Mouse (Mus musculus) telencephalon, adult 2 months (tissue): Measurements from ENCODE around the gene Rptor.

Experiments
- DNase-seq: peaks from one replicate; pipeline ENCODE4 v3.0.0-alpha.2; 2011; ENCODE audit warnings: low read depth, low spot score

The Rptor gene

DNA sequence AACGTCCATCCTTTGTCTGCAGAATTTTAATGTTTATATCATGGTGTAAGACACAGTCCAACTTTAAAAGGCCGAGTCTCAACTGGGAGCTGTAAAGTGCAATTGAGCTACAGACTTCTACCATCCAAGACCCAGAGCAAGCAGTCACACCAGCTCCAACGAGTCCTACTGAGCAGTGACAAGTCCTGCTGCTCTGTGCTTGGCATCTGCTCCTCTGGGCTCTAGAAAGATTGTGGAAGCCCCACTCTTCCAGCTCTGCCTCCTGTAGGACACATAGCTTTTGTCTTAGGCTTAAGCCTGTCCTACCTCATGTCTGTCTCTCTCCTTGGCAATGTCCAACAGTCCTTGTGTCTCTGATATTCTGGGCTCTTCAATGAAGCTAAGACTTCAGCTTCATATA lies 84.6 kb downstream of the Rptor start:
- no peak for DNase-seq

DNA sequence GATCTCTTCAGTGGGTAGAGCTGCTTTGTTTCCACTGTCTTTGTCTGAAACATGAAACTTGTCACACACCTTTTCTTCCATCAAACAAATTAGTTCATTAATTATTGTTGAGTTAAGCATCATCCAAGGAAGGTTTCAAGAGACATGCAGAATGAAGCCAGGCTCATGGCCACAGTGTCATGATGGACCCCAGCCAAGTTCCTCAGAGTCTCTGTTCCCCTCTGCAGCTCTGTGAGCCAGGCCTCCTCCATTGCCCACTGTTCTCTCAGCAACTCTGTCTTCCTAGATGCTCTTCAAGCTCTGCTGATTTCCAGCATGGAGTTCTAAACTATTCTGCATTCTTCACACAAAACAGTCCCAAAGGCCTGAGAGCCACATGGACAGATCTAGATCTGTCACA lies 85.3 kb downstream of the Rptor start:
- no peak for DNase-seq

DNA sequence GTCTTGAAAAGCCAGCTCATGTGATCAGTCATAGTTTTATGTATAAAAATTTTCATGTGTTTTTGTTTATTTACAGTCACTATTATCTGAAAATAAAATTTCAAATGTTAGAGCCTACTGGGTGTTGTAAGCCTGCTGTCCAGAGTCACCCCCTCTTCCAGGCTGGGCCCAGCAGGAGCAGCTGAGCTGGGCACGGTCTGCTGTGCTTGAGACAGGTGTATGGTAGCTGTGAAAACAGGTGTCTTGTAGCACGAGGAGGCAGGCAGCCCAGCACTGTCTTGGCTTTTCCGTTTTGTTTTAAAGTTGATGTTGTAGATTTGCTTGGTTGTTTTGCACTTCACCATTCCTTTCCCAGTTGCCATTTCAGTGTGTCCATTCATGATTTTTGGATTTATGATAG lies 87.2 kb downstream of the Rptor start:
- no peak for DNase-seq

DNA sequence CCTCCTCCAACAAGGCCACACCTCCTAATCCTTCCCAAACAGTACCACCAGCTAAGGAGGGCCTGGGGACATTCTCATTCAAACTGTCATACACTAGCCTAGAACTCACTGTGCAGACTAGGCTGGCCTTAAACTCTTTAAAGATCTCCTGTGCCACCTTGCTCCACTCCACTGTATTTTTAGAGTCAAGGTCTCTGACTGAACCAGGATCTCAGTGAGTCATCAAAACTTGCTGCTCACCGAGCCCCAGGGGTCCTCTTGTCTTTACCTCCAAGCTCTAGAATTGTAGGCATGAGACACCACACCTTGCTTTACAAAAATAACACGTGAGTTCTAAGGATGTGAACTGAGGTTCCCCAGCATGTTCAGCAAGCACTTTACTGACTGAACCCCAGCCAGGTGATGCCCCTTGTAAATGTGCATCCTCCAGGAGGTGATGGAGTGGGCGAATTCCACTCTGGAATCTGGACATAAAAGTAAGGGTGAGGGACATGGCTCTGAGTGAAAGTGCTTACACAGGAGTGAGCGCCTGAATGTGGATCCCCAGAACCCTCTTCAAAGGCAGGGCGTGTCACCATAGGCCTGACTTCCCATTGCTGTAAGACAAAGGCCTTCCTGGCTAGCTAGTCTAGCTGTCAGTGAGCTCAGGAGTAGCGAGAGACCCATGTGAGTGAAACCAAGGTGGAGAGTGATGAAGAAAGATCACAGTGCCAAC lies 89.6 kb downstream of the Rptor start:
- no peak for DNase-seq

DNA sequence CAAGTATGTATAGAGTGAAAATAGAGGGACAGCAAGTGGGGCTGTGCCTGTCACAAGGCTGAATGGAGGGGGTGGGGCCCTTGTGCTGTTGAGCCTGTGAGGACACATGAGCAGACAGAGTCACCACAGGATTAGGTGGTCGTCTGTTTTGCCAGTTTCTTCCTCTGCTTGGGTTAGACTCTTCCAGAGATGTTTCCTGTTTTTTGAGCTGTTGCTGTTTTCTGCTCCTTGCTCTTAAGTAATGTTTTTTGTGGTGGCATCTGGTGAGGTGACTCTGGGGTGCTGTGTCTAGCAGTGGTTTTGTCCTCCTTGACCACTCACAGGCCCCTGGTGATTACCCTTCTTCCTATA lies 90.2 kb downstream of the Rptor start:
- no peak for DNase-seq

DNA sequence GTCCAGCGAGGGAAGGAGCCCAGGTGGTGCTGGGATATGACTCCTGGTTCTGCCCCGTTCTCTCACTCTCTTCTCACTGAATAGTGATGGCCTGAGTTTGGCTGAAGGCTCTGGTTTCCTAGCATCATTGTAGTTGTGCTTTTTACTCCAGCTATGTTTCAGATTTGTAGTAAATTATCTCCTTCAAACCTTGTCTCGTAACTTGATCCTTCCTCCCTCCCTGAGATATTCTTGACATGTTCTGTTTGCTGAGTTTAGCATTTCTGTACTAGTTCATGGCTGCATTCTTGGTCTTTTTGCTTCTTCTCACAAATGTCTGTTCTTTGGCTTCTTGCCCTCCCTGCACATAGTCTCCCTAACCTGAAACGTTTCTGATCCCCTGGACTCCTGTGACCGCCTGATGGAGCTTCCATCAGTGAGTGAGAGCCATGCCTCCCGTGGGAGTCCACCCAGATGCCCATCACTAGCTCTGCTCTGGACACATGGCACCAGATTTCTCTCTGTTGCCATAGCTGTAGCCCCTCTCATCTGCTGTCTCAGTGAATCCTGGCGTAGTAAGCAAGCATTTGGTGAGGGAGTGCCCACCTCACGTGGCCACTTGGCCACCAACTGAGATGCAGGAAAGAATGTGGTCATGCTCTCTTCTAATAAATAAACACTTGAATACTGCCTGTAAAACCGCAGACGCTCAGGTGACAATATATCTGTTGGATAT lies 91.6 kb downstream of the Rptor start:
- no peak for DNase-seq

DNA sequence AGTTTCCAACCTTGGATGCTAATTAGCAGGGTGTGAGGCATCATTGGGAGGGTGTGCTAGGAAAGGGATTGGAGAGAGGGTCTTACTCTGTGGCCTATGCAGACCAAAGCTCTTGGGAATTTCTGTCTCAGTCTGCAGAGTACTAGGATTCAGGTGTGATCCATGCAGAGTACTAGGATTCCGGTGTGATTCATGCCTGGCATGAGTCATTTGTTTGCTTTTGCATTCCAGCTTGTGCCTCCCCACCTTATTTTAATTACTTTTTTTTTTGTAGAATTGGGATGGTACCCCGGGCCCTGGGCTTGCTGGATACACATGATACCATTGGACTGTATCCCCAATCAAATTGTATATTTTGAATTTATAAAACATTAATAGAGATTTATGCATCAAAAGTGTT lies 93.7 kb downstream of the Rptor start:
- DNase-seq: no peak

DNA sequence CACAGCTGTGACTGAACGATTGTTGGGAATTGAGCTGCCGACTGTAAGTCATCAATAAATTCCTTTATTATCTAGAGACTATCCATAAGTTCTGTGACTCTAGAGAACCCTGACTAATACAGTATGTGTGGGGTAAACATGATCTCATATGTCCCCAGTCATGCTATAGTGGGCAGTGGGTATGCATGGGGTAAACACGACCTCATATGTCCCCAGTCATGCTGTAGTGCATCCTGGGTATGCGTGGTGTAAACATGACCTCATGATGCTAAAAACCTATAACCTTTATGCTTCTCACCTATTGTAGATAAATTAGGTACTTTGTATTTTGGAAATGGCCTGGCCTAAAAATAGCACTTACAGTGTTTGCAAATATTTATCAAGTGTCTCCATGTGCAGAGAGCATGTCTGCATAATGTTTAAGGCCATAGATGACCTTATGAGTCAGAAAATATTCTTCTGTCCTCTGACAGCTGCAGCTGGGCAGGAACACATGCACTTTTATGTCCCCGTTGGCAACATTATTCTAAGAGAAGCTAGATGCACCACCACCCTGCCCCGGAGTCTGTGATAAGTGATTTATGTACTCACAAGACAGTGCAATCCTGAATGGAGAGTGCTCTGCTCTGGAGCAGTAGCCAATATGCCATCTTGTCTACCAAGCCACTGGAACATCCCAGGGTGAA lies 102.8 kb downstream of the Rptor start:
- DNase-seq: no peak

DNA sequence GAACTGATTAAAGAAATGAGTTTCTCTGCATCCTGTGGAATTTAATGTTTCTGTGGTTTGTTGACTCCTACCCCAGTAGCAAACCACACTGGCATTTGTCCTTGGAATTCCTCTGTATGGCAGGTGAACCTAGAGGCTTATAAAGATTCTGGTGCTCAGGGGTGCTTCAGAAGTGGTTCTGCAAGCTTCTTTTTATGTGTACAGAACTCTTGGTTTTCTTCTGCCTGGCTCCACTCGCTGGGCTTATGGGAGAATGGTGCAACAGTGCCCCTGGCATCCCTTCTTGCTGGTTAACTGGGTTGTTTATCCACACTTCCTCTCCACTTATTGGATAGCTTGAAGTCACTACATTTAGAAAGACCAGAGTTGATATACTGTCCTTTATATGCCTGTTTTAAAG lies 104.6 kb downstream of the Rptor start:
- no peak for DNase-seq

DNA sequence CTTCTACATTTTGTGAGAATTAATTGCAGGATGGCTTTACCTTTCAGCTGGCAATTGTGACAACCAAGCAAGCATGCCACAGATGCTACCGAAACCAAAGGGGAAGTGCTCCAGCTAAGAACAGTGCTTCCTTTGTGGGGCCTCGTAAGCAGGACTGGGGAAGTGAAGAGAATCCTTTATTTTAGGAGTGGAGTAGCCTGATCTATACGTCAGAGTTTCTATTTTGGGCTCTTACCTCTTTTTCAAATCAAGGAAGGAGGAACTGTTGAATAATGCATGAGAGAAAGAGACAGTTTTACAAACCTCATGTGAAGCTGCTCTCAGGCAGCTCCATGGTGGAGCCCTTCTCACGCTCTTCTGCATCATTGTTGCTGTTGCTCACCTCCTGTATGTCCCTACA lies 106.5 kb downstream of the Rptor start:
- DNase-seq: peak; percentile 71

DNA sequence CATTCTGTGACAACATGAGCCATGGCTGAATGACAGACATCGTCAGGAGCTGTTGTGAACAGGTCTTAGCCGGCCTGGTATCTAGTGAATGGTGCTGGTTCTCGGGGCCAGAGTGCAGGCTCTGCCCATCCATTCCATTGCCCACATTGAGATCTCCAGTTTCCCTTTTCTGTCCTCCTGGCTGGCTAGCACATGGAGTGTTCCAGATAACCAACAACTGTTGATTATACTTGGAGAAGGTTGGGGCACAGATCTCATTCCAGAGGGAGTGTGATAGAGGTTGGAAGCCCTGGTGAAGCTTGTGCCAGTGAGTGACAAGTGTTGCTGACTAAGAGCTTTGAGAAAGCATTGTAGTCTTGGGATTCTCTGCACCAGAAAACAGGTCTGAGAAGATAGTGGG lies 107.6 kb downstream of the Rptor start:
- DNase-seq: no peak

DNA sequence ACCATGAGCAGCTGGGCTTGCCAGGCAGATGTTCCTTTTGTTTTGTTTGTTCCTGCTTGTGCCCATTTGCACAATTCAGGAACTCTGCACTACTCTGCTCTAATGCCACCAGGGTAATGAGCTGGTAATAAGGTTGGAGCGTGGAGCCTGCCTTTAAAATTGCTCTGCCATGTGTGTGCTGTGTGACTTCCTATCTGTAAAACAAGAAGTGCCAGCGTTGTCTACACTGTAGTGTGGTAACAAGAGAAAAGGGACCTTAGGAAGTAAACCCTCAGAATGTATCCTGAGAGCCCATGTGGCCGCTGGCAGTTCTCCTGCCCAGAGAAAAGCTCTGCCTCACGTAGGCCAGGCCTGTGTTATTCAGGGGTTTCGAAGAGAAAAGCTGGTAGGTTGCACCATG lies 108.1 kb downstream of the Rptor start:
- no peak for DNase-seq

DNA sequence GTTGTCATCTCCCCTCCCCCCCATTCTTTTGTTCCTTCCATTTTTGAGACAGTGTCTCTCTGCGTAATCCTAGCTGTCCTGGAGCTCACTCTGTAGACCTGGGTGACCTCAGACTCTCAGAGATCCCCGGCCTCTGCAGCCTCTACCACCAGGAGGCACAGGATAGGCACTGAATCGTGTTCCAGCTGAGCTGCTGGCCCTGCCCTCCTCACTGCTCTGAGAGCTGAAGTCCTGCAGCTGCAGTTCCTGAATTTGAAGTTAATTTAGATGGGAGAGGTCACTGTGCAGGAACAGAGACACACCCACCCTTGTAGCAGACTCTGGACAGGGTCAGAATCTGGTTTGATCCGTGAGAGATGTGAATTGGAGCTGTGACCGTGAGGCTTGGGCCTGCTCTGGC lies 112.7 kb downstream of the Rptor start:
- DNase-seq: no peak

DNA sequence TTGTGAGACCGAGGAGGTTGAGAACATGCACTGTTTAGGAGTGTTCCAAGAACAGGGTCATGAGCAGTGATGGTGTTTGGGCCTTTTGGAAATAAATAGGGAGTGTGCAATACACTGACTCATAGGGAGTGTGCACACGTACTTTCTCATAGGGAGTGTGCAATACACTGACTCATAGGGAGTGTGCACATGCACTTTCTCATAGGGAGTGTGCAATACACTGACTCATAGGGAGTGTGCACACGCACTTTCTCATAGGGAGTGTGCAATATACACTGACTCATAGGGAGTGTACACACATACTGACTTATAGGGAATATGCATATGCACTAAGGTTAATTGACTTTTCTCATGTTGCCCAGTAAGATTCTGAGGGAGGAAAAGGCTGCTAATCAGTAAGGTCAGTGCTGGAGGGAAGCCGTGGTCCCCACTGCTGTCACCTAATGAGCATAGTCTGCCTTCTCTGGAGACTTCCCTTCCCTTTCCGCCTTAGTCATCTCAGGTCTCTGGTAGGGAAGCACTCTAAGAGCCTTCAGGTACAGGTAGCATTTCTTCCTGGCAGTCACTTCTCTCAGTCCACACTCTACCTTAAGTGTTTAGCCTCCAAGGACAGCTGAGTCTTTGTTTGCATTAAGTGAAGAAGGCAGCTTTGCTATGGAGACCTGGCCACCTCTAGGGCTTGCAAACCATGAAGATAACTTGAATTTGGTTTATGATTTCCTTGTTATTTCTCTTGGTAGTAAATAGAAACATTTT lies 113.3 kb downstream of the Rptor start:
- DNase-seq: no peak

DNA sequence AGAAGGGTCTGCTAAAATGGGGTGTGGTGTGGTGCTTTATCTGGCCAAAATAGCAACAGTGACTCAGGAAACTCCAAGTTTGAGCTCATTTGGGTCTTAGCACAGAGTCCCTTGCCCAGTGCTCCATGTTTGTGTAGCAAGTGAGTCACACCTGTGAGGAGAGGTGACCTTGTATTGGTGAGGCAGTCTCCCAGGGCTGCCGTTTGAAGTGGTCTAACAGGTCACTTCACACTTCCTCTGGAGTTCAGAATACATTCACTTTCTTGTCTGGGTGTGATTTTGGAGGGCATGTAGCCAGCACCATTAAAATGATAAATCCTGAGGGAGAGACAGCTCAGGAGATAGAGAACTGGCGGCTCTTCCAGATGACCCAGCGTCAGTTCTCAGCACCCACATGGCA lies 115.4 kb downstream of the Rptor start:
- DNase-seq: no peak

DNA sequence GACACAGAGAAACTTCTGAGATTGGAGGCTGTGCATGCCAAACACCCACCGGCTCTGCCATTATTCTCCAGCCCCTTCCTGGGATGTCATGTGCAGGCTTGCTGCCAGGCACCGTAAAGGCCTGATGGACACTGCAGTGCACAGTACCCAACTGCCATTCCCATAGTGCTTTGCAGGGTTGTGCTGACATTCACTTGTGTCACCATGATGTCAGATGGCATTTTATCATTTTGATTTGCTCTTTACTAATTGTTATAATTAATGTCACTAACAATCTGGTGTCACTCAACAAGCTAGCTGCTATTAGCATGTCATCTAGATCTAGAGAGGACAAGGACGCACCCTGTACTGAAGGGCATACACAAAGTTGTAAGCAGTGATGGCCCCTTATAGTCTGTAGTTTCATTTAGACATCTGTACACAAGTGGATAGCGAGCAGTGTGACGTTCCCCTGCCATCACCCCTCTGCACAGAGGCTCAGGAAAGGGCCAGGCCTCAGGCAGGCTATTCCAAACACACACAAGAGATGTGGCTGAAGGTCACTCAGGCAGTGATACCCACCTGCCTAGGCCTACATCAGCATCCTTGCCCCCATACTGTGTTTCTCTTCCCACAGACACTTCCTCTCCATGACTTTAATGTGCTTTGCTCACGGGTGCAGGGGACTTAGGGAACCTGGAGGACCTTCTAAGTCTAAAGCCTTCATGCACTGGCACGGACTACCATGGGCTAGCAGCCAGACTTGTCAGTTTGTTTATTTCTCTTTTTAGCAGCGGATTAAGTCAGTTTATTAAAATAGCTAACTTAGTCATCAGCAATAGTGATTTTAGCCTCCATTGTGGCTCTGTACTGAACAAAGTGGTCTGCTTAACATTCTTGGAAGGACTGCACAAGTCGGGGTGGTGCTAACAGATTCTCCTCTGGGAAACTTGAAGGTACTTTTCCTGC lies 117.7 kb downstream of the Rptor start:
- no peak for DNase-seq

DNA sequence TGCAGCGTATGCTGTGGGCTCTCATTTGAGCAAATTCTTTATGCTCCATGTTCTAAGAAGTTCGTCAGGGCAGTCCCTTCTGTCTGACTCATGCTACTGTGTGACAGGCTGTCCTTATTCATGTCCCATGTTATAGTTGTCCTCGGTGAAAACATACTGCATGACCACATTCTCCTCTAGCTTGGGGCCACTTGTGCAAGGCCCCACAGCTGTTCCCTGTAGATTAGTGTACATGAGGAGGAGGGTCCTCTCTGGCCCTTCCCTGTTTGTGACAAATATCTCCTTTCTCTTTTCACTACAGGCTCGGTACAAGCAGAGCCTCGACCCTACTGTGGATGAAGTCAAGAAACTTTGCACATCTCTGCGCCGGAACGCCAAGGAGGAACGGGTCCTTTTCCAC lies 122.0 kb downstream of the Rptor start:
- DNase-seq: no peak

DNA sequence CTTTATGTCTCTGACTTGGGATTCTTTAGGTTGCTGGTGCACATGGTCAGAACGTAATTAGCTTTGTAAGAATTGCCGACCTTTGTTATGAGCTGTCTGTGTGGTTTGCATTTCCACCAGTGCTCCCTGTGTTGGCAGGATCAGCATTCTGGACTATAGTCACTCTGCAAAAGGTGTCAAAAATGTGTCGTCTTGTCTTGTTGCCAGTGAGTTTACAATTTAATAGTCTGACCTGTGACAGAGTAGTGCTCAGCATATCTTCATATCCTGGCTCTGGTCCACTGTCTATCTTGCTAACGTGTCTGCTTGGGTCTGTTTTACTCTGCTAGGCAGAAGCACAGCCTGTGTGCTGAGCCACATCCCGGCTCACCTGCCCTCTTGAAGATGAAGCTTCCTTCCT lies 128.7 kb downstream of the Rptor start:
- no peak for DNase-seq

DNA sequence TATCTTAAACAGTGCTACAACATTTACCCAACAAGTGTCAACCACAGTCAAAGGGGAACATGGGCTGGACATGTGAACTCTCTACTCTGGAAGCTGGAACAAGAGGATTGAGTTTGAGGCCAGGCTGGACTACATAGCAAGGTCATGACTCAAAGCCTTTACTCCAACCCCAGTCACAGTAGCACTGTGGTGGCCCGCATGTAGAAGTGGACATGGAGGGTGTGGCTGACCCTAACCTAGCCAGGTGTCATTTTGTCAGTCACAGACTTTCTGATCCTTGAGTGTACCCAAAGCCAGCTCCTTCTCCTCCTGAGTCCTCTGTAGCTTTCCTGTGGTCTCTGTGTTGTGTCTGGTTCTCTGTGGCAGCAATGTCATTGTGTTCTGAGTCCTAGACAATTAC lies 129.7 kb downstream of the Rptor start:
- DNase-seq: no peak

DNA sequence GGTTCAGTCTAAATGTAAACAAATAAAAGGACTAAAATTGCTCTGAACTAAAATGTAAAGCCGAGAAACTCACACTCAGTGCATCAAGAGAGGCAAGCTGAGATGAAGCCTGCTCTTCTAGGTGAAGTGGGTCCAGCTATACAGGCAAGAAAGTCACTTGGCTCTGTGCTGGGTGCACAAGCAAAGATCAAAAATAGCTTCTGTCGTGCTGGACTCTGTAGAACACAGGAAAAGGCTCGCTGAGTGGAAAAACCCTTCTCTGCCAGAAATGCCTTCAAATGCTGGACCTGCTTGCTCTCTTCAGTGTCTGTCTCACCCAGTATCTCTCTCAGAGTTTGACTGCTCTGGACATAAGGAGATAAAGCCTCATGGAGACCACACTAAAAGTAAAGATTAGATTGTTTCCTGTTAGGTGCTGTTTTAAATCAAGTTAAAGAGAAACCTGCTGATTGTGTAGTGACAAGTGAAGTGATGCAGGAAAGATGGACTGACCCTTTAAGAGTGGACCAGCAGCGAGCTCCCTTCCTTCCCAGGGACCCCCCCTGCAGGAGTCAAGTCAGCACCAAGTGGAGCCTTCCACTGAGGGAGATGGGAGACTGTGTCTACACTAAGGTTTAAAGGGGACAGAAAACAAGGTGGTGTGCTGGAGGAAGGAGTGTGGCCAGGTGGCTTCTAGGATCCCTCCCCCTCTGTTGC lies 130.4 kb downstream of the Rptor start:
- DNase-seq: no peak

DNA sequence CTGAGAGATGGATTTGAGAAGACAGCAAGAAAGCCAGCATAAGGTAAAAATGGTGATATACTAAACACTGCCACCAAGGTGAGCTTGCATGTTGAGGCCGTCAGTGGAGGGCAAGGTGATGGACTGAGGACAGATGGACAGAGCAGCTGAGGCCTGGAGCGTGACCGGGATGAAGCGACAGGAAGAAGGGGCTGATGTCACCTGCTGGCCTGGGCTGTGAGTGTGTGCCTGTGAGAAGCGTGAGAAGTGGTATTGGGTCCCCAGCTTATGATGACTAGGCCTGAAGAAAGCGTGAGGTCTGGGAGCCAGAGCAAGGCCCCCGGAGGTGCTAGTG lies 130.9 kb downstream of the Rptor start:
- DNase-seq: no peak
